Mouse (Mus musculus) hindbrain, embryonic 16.5 days (tissue): Measurements from ENCODE around the gene Spin2d. TPM values are rescaled to one million over a fixed set of nuclear protein-coding genes. Genes with fewer than 3 reads are reported as not detected.
"Not testable (repeated sequence)": the region's sequence is repeated elsewhere in the genome, so short reads cannot be mapped to it uniquely, and the experiment has no call there.

Source experiments
- ATAC-seq: fragments of 200-750 bp; cut with Nextera tagmentation; 2 replicates; pipeline ENCODE4 v1.8.0; 2017; ENCODE audit warnings: moderate TSS enrichment, moderate library complexity
- H3K27ac ChIP-seq: fragments of 300-500 bp; sonication (generic); 2 replicates; pipeline ENCODE4 v1.5.1; 2014; ENCODE audit warnings: low read depth, mild to moderate bottlenecking, control low read depth, low read length, moderate library complexity
- H3K27me3 ChIP-seq: fragments of 300-500 bp; sonication (generic); replicated peaks from 2 replicates; pipeline ENCODE4 v1.6.1; 2014; ENCODE audit warnings: low read length; ENCODE audit not compliant: control insufficient read depth, insufficient read depth
- H3K36me3 ChIP-seq: fragments of 300-500 bp; sonication (generic); 2 replicates; pipeline ENCODE4 v1.6.1; 2014; ENCODE audit warnings: mild to moderate bottlenecking, low read length, moderate library complexity, mixed read lengths; ENCODE audit not compliant: control insufficient read depth, insufficient read depth
- H3K4me1 ChIP-seq: fragments of 300-500 bp; sonication (generic); 2 replicates; pipeline ENCODE4 v1.6.1; 2014; ENCODE audit warnings: low read depth, low read length; ENCODE audit not compliant: control insufficient read depth, insufficient read depth
- H3K4me2 ChIP-seq: fragments of 300-500 bp; sonication (generic); 2 replicates; pipeline ENCODE4 v1.6.1; 2014; ENCODE audit warnings: mild to moderate bottlenecking, low read length, control low read depth, moderate library complexity
- H3K4me3 ChIP-seq: fragments of 300-500 bp; sonication (generic); 2 replicates; pipeline ENCODE4 v1.5.1; 2014; ENCODE audit warnings: mild to moderate bottlenecking, low read length, control low read depth, moderate library complexity
- H3K9ac ChIP-seq: fragments of 300-500 bp; sonication (generic); 2 replicates; pipeline ENCODE4 v1.6.1; 2014; ENCODE audit warnings: low read depth, mild to moderate bottlenecking, control low read depth, low read length, moderate library complexity
- H3K9me3 ChIP-seq: fragments of 300-500 bp; sonication (generic); 2 replicates; pipeline ENCODE4 v1.6.1; 2014; ENCODE audit warnings: mild to moderate bottlenecking, low read length, moderate library complexity; ENCODE audit not compliant: control insufficient read depth
- WGBS: fragments of 180-500 bp; shearing (Covaris S2); extraction: QIAGEN DNeasy Blood & Tissue Kit; methylation state at CpG from one replicate; pipeline ENCODE4 v1.1.7; 2014; 5-methylcytosine and 5-hydroxymethylcytosine counted together
- polyA plus RNA-seq: library from polyadenylated mRNA; unstranded; fragments of >200 nt; fragmentation: Nextera tagmentation; extraction: Ambion mirVana; gene quantifications from 2 replicates; pipeline ENCODE4 v1.2.1, GENCODE M21; 2015

Spin2d gene
- not detected in 2 replicates for polyA plus RNA-seq

GRCm38 (mm10) chrX:73176889-73177288 lies at the start of gene Spin2d:
Gene Spin2d (minus strand): TSS chrX:73176989.
- not testable (repeated sequence) for H3K9ac ChIP-seq, H3K27ac ChIP-seq, H3K9me3 ChIP-seq, ATAC-seq, H3K4me3 ChIP-seq, H3K27me3 ChIP-seq, H3K36me3 ChIP-seq, H3K4me1 ChIP-seq, H3K4me2 ChIP-seq
- WGBS = 91% methylated on average over 6 of the region's 15 CpGs

GRCm38 (mm10) chrX:73225365-73225764 lies 48.6 kb upstream of the Spin2d start:
- 44% methylated on average over 1 of the region's 1 CpGs for WGBS
- Histone ChIP-seq H3K9ac (no peak overlapping the region), H3K27me3 (no peaks in the 10 kb centered on the region), H3K4me3 (no peak overlapping the region), H3K36me3 (no peaks in the 10 kb centered on the region), H3K27ac (no peak overlapping the region), H3K4me2 (no peak overlapping the region), H3K4me1 (no peaks in the 10 kb centered on the region), H3K9me3 (no peaks in the 10 kb centered on the region)
- ATAC-seq = no peak

- H3K4me3 ChIP-seq, ATAC-seq, H3K9me3 ChIP-seq, H3K9ac ChIP-seq, H3K36me3 ChIP-seq, H3K4me2 ChIP-seq, H3K27ac ChIP-seq, H3K27me3 ChIP-seq, H3K4me1 ChIP-seq: not testable (repeated sequence)
- 83% methylated on average over 11 of the region's 19 CpGs for WGBS
Observed at GRCm38 (mm10) chrX:73213819-73214564, 37.2 kb upstream of the Spin2d start, which contains the start of gene Xlr4b. Gene Xlr4b (plus strand): TSS chrX:73214333.

- not testable (repeated sequence) for H3K36me3 ChIP-seq, H3K9ac ChIP-seq, H3K4me3 ChIP-seq, H3K27me3 ChIP-seq, H3K4me2 ChIP-seq, H3K9me3 ChIP-seq, H3K4me1 ChIP-seq, H3K27ac ChIP-seq
- 89% methylated on average over 12 of the region's 12 CpGs for WGBS
- peak; percentile 64 for ATAC-seq
Observed at GRCm38 (mm10) chrX:73191934-73192333, 15.1 kb upstream of the Spin2d start, which contains the start of gene Xlr3b. Gene Xlr3b (plus strand): TSS chrX:73192207.

GRCm38 (mm10) chrX:73149350-73149749 lies 27.4 kb downstream of the Spin2d start, which contains the start of gene DXBay18:
Gene DXBay18 (minus strand): TSS chrX:73149450.
- not testable (repeated sequence) for H3K36me3 ChIP-seq, H3K27me3 ChIP-seq, H3K9ac ChIP-seq, H3K4me1 ChIP-seq, H3K9me3 ChIP-seq, H3K4me3 ChIP-seq, ATAC-seq, H3K4me2 ChIP-seq, H3K27ac ChIP-seq
- no CpG with 5 or more reads among the region's 7 CpGs for WGBS

GRCm38 (mm10) chrX:73148496-73148895 lies 28.3 kb downstream of the Spin2d start, which contains the start of gene Xlr5b:
Gene Xlr5b (plus strand): TSS chrX:73148796.
- H3K27me3 ChIP-seq, ATAC-seq, H3K4me3 ChIP-seq, H3K4me2 ChIP-seq, H3K4me1 ChIP-seq, H3K27ac ChIP-seq, H3K36me3 ChIP-seq, H3K9ac ChIP-seq, H3K9me3 ChIP-seq: not testable (repeated sequence)
- no CpG with 5 or more reads among the region's 20 CpGs for WGBS

- peak; percentile 88 for ATAC-seq
- no CpG with 5 or more reads among the region's 7 CpGs for WGBS
- not testable (repeated sequence) for H3K4me2 ChIP-seq, H3K9ac ChIP-seq, H3K36me3 ChIP-seq, H3K27me3 ChIP-seq, H3K4me3 ChIP-seq, H3K27ac ChIP-seq, H3K9me3 ChIP-seq, H3K4me1 ChIP-seq
Observed at GRCm38 (mm10) chrX:73143218-73143618, 33.6 kb downstream of the Spin2d start.

Other genes with a start within 250 kb of the Spin2d start
- 1.3 and 2.0 TPM in 2 replicates for gene Zfp185, start 189.7 kb downstream of the Spin2d start, polyA plus RNA-seq
- gene Pnma5, start 139.9 kb downstream of the Spin2d start, polyA plus RNA-seq = 0.16 and 0.43 TPM in 2 replicates
- 4.4 and 6.6 TPM in 2 replicates for gene Pnma3, start 112.2 kb downstream of the Spin2d start, polyA plus RNA-seq
- gene Xlr4a, start 94.5 kb downstream of the Spin2d start, polyA plus RNA-seq = 0.29 TPM in 1 of 2 replicates, not detected in the other
- 4.1 and 4.2 TPM in 2 replicates for gene Xlr3a, start 79.9 kb downstream of the Spin2d start, polyA plus RNA-seq
- gene Gm14685, start 59.9 kb downstream of the Spin2d start, polyA plus RNA-seq = 0.72 and 1.9 TPM in 2 replicates
- not detected in 2 replicates for gene Xlr5b, start 28.2 kb downstream of the Spin2d start, polyA plus RNA-seq
- 0.38 and 1.0 TPM in 2 replicates for gene DXBay18, start 27.5 kb downstream of the Spin2d start, polyA plus RNA-seq
- 12.7 and 16.0 TPM in 2 replicates for gene Xlr3b, start 15.2 kb upstream of the Spin2d start, polyA plus RNA-seq
- 0.66 and 0.75 TPM in 2 replicates for gene Xlr4b, start 37.3 kb upstream of the Spin2d start, polyA plus RNA-seq
- gene F8a, start 51.3 kb upstream of the Spin2d start, polyA plus RNA-seq = 33.0 and 34.3 TPM in 2 replicates
- gene Xlr4c, start 66.1 kb upstream of the Spin2d start, polyA plus RNA-seq = not detected in 2 replicates
- gene Xlr3c, start 88.4 kb upstream of the Spin2d start, polyA plus RNA-seq = 0.11 TPM in 1 of 2 replicates, not detected in the other
- gene Xlr5a, start 116.0 kb upstream of the Spin2d start, polyA plus RNA-seq = not detected in 2 replicates
- not detected in 2 replicates for gene Xlr5c, start 116.0 kb upstream of the Spin2d start, polyA plus RNA-seq
- not detected in 2 replicates for gene Gm45015, start 159.9 kb upstream of the Spin2d start, polyA plus RNA-seq
- gene Zfp275, start 165.6 kb upstream of the Spin2d start, polyA plus RNA-seq = 8.4 and 12.5 TPM in 2 replicates
- gene Gm18336, start 221.7 kb upstream of the Spin2d start, polyA plus RNA-seq = 0.09 and 0.15 TPM in 2 replicates
- 1.7 and 1.9 TPM in 2 replicates for gene Zfp92, start 234.1 kb upstream of the Spin2d start, polyA plus RNA-seq